Mouse (Mus musculus) thymus, postnatal 36 days (tissue): ENCODE measurements around the gene Gm4779.
A peak's percentile ranks its signal among the peaks of the same experiment; 100 is the strongest.
"Not testable (repeated sequence)": the region's sequence is repeated elsewhere in the genome, so short reads cannot be mapped to it uniquely, and the experiment has no call there.

Experiments used
- DNase-seq, 2 experiments: peaks; one replicate each; pipeline ENCODE4 v3.0.0; 2022; ENCODE audit warnings: mixed read lengths in 2 of 2

Gm4779 gene

GRCm38 (mm10) chrX:101794342-101794741, at the start of gene Gm4779, which contains the start of gene 8030474K03Rik:
Gene Gm4779, minus strand, starts transcription at chrX:101794423.
Gene 8030474K03Rik, plus strand, starts transcription at chrX:101794656.
- DNase-seq = no peak

GRCm38 (mm10) chrX:101819980-101820379, 25.8 kb upstream of the Gm4779 start:
- not testable (repeated sequence) for DNase-seq

- DNase-seq = no peak
Observed at GRCm38 (mm10) chrX:101819163-101819562, 24.9 kb upstream of the Gm4779 start.

- DNase-seq = no peak
Observed at GRCm38 (mm10) chrX:101811750-101812149, 17.5 kb upstream of the Gm4779 start.

GRCm38 (mm10) chrX:101805512-101805911, 11.3 kb upstream of the Gm4779 start:
- no peak for DNase-seq

- DNase-seq = peak; percentile 35 to 36
Observed at GRCm38 (mm10) chrX:101791551-101791950, 2.7 kb downstream of the Gm4779 start.

GRCm38 (mm10) chrX:101772035-101772434, 22.2 kb downstream of the Gm4779 start:
- peak; percentile 53 to 57 for DNase-seq

- no peak for DNase-seq
Observed at GRCm38 (mm10) chrX:101770307-101770706, 23.9 kb downstream of the Gm4779 start.

- DNase-seq = no peak
Observed at GRCm38 (mm10) chrX:101769478-101769877, 24.7 kb downstream of the Gm4779 start.

GRCm38 (mm10) chrX:101767280-101767679, 26.9 kb downstream of the Gm4779 start:
- DNase-seq = no peak

GRCm38 (mm10) chrX:101765111-101765510, 29.1 kb downstream of the Gm4779 start:
- no peak for DNase-seq

- DNase-seq = no peak
Observed at GRCm38 (mm10) chrX:101764621-101765020, 29.6 kb downstream of the Gm4779 start.

- no peak for DNase-seq
Observed at GRCm38 (mm10) chrX:101754478-101754877, 39.7 kb downstream of the Gm4779 start.

GRCm38 (mm10) chrX:101750144-101750543, 44.1 kb downstream of the Gm4779 start:
- no peak for DNase-seq

GRCm38 (mm10) chrX:101741064-101741433, 53.2 kb downstream of the Gm4779 start:
- no peak for DNase-seq

GRCm38 (mm10) chrX:101740335-101741063, 53.7 kb downstream of the Gm4779 start:
- no peak for DNase-seq
